Mouse (Mus musculus): ENCODE results near the gene Naa80. TPM values are rescaled to one million over a fixed set of nuclear protein-coding genes. Genes with fewer than 3 reads are reported as not detected.

The Naa80 gene
- total and polyA plus RNA-seq, 2 experiments = 12.3 to 130 TPM

DNA sequence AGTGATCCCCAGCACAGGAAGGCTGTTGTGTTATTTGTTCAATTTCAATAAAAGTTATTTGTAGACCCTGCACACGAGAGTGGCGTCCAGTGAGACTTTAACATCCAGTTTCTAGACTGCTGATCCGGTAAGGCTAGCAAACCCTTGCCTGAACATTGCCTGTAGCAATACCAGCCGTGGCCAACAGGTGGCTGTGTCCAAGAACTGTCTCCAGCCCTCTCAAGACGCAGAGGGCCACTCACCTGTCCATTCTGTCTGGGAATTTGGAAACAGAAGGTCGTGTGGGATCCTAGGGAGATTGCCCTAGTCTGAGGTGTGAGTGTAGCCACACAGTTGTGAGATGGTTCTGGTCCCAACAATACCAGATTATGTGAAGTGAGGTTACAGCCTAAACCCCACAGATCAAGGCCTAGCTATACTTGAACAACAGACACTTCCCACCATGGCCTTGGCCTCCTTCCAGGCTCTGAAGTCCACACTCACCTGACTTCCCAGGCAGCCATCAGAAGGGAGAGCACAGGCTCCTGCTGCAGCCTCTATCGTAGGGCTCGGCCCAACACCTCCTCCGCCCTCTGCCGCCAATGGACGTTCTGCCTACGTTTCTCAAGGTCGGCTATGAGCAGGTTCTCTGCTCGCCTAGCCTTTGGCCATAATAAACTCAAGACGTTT, 12.5 kb upstream of the Naa80 start:
- no peaks in the 10 kb centered on the region for H3K27me3 ChIP-seq (ENCODE audit: control insufficient read depth, insufficient read depth, low read length)
- WGBS = 18% methylated on average over 15 of the region's 15 CpGs
- peaks cover 7% of the 10 kb centered on the region for H3K36me3 ChIP-seq (ENCODE audit: control insufficient read depth, insufficient read depth, low read length)
- H3K4me3 ChIP-seq (ENCODE audit: insufficient read depth, low read depth, low read length) = peak overlapping the region; percentile 28
- H3K27ac ChIP-seq (replicated peaks; ENCODE audit: insufficient read depth, low read depth, low read length) = peak overlapping the region; percentile 94
- H3K9ac ChIP-seq (ENCODE audit: low read depth, low read length) = peak overlapping the region; percentile 21
- 0 out of 2 replicates have a peak, but pooled peaks have one; percentile 26 for TF ChIP-seq POLR2A (IDR thresholded peaks at IDR 0.05; ENCODE audit: extremely low read depth, insufficient read depth, low read length)
- TF ChIP-seq CTCF (IDR thresholded peaks at IDR 0.05; ENCODE audit: low read depth, low read length) = peak; percentile 92
- peaks cover 29% of the 10 kb centered on the region; the same call in 1 of the 2 replicates for H3K79me2 ChIP-seq (ENCODE audit: control insufficient read depth, insufficient read depth, low read length)
- DNase-seq (ENCODE audit: extremely low read depth, low read depth, low spot score) = peak; percentile 79
- H3K4me1 ChIP-seq (ENCODE audit: control insufficient read depth, insufficient read depth, low read length) = peaks cover 35% of the 10 kb centered on the region

DNA sequence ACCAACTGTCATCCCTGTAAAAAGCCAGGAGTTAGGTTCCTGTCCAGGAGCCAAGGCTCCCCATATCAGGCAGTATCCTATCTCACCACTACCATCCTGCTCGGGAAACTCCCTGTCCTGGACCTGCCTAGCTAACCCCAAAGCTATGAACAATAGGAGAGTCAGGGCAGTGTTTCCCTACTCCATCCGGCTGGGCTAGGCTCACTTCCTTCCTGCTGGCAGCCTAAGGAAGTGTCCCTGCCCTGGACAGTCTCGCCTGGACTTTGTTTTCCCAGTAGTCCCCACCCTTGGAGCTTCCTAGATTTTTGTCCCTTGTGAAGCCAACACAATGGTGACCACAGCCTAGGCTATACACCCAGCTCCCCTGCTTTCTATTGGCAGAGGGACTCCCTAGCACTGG, 11.8 kb upstream of the Naa80 start:
- Histone ChIP-seq H3K4me3 (ENCODE audit: insufficient read depth, low read depth, low read length) (no peak overlapping the region), H3K36me3 (ENCODE audit: control insufficient read depth, insufficient read depth, low read length) (peaks cover 2% of the 10 kb centered on the region), H3K27me3 (ENCODE audit: control insufficient read depth, insufficient read depth, low read length) (no peaks in the 10 kb centered on the region), H3K79me2 (ENCODE audit: control insufficient read depth, insufficient read depth, low read length) (peaks cover 29% of the 10 kb centered on the region; the same call in 1 of the 2 replicates), H3K9ac (ENCODE audit: low read depth, low read length) (peak overlapping the region; percentile 82; the same call in 1 of the 2 replicates), H3K4me1 (ENCODE audit: control insufficient read depth, insufficient read depth, low read length) (peaks cover 41% of the 10 kb centered on the region), H3K27ac (replicated peaks; ENCODE audit: insufficient read depth, low read depth, low read length) (peak overlapping the region; percentile 94)
- TF ChIP-seq CTCF (IDR thresholded peaks at IDR 0.05; ENCODE audit: low read depth, low read length) (0 out of 2 replicates have a peak, but pooled peaks have one; percentile 30), POLR2A (IDR thresholded peaks at IDR 0.05; ENCODE audit: extremely low read depth, insufficient read depth, low read length) (no peak)
- peak; percentile 62 for DNase-seq (ENCODE audit: extremely low read depth, low read depth, low spot score)
- 7% methylated on average over 3 of the region's 3 CpGs for WGBS

DNA sequence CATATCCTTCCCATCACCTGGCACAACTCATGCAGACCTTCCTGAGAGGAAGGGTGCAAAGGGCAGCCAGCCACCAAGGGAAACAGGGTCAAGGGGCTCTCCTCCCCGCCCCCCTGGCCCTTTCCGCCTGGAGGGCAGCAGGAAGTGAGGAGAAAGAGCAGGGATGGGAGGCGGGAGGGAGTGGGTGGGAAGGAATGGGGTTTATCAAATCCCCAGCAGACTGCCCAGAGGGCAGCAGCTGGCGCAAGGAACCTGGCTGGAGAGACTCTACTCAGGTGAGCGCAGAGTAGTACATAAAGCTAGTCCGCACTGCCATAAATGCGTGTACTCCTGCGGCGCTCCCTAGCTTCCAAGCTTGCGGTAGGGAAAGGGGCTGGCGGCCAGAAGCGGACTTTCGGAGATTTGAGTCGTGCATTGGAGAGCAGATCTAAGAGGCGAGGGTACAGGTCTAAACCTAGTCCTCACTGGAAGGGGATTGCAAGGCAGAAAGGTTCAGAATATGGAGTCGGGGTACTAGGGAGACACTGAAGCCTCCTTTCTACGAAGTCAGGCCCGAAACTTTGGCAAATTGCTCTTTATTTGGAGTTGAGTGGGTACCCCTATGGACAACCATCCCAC, 10.9 kb upstream of the Naa80 start, which contains the start of gene Hyal2:
Hyal2 (plus strand) TSS at position 244 of the 618 bp plus-strand sequence.
- no peak for TF ChIP-seq CTCF (IDR thresholded peaks at IDR 0.05; ENCODE audit: low read depth, low read length)
- TF ChIP-seq POLR2A (IDR thresholded peaks at IDR 0.05; ENCODE audit: extremely low read depth, insufficient read depth, low read length) = peak; percentile 69
- Histone ChIP-seq H3K4me3 (ENCODE audit: insufficient read depth, low read depth, low read length) (peak within 1 kb of the TSS; percentile 83), H3K36me3 (ENCODE audit: control insufficient read depth, insufficient read depth, low read length) (peaks cover 7% of the 10 kb centered on the region), H3K27ac (replicated peaks; ENCODE audit: insufficient read depth, low read depth, low read length) (peak within 1 kb of the TSS; percentile 94), H3K9ac (ENCODE audit: low read depth, low read length) (peak within 1 kb of the TSS; percentile 82), H3K4me1 (ENCODE audit: control insufficient read depth, insufficient read depth, low read length) (peaks cover 41% of the 10 kb centered on the region), H3K79me2 (ENCODE audit: control insufficient read depth, insufficient read depth, low read length) (peaks cover 33% of the 10 kb centered on the region; the same call in 1 of the 2 replicates), H3K27me3 (ENCODE audit: control insufficient read depth, insufficient read depth, low read length) (no peaks in the 10 kb centered on the region)
- 11% methylated on average over 18 of the region's 18 CpGs for WGBS
- peak; percentile 76 for DNase-seq (ENCODE audit: extremely low read depth, low read depth, low spot score)

DNA sequence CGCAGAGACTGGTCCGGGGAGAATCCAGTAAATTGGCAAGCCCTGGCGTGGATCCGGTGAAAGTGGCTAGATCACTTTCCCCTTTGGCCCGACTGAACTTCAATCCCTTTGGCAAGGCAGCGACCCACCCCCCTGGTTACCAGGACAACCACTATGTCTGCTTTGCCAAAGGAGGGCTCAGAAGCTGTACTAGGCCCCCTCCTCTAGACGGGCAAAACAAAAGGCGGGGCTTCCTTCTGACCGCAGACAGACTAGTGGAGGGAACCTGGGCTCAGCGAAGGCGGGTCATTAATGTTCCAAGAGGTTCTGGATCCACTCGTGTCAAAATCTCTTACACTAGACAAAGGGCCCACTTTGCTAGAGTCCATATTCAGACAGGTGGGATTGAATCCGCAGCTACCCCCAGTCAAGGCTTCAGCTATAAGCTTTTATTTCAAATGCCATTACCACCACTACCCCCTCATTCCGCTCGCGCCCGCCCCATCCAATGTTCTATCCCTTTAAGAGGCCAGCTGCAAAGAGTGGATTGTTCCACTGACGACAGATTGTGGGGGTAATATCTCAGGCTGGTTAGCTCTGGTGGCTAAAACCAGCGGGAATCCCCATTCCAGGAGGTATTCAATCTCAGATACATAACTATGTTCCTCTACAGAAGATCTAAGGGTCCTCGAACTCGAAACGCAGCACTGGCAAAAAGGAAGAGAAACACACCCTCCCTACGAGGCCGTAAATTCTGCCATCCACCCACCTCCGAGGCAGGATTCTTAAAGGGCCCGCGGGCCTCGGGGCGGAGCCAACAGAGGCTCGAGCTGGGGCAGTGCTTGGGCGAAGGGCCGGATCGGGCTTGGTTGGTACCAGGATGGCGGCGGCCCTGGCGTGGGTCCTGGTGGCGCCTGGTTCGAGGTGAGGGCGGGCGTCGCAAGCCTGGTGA, 10.1 kb upstream of the Naa80 start:
- H3K9ac ChIP-seq (ENCODE audit: low read depth, low read length) = peak overlapping the region; percentile 82
- peaks cover 30% of the 10 kb centered on the region; the same call in 1 of the 2 replicates for H3K79me2 ChIP-seq (ENCODE audit: control insufficient read depth, insufficient read depth, low read length)
- TF ChIP-seq CTCF (IDR thresholded peaks at IDR 0.05; ENCODE audit: low read depth, low read length) (no peak), POLR2A (IDR thresholded peaks at IDR 0.05; ENCODE audit: extremely low read depth, insufficient read depth, low read length) (0 out of 2 replicates have a peak, but pooled peaks have one; percentile 29)
- H3K4me1 ChIP-seq (ENCODE audit: control insufficient read depth, insufficient read depth, low read length) = peaks cover 41% of the 10 kb centered on the region
- peak overlapping the region; percentile 94 for H3K27ac ChIP-seq (replicated peaks; ENCODE audit: insufficient read depth, low read depth, low read length)
- peak overlapping the region; percentile 83 for H3K4me3 ChIP-seq (ENCODE audit: insufficient read depth, low read depth, low read length)
- peak; percentile 91 for DNase-seq (ENCODE audit: extremely low read depth, low read depth, low spot score)
- H3K36me3 ChIP-seq (ENCODE audit: control insufficient read depth, insufficient read depth, low read length) = peaks cover 7% of the 10 kb centered on the region
- no peaks in the 10 kb centered on the region for H3K27me3 ChIP-seq (ENCODE audit: control insufficient read depth, insufficient read depth, low read length)
- under 1% methylated on average over 41 of the region's 41 CpGs for WGBS

DNA sequence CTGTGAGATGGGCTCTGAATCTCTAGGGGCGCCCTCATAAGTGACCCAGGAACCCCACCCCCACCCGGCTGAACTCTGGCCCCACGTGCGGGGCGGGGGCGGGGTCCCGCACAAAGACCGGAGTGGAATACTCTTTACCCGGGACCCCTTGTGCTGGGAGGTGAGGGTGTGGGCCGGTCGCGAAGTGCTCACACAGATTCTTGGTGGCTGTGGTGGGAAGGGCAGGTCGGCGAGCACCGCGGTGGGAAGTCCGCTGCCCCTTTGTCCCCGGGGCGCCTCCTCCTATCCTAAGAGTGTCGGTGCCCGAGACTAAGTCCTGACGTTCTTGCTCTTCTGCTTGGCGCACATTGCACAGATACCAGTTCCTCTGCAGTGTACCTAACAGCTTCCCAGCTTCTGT, 9.4 kb upstream of the Naa80 start:
- Histone ChIP-seq H3K4me1 (ENCODE audit: control insufficient read depth, insufficient read depth, low read length) (peaks cover 35% of the 10 kb centered on the region), H3K79me2 (ENCODE audit: control insufficient read depth, insufficient read depth, low read length) (peaks cover 27% of the 10 kb centered on the region; the same call in 1 of the 2 replicates), H3K27ac (replicated peaks; ENCODE audit: insufficient read depth, low read depth, low read length) (peak overlapping the region; percentile 94), H3K36me3 (ENCODE audit: control insufficient read depth, insufficient read depth, low read length) (peaks cover 7% of the 10 kb centered on the region), H3K9ac (ENCODE audit: low read depth, low read length) (peak overlapping the region; percentile 82), H3K27me3 (ENCODE audit: control insufficient read depth, insufficient read depth, low read length) (no peaks in the 10 kb centered on the region), H3K4me3 (ENCODE audit: insufficient read depth, low read depth, low read length) (peak overlapping the region; percentile 83)
- WGBS = under 1% methylated on average over 23 of the region's 23 CpGs
- peak; percentile 60 for DNase-seq (ENCODE audit: extremely low read depth, low read depth, low spot score)
- no peak for TF ChIP-seq POLR2A (IDR thresholded peaks at IDR 0.05; ENCODE audit: extremely low read depth, insufficient read depth, low read length)
- no peak for TF ChIP-seq CTCF (IDR thresholded peaks at IDR 0.05; ENCODE audit: low read depth, low read length)
